Mouse (Mus musculus): ENCODE data around the gene Dnah8.

- no peak for TF ChIP-seq POLR2A (IDR thresholded peaks at IDR 0.05; ENCODE audit: low read depth, low read length)
- TF ChIP-seq CTCF (IDR thresholded peaks at IDR 0.05; ENCODE audit: extremely low read depth, insufficient read length, insufficient replicate concordance, low read depth, low read length), result no peak
These were observed 13.6 kb downstream of the Dnah8 start for GRCm38 (mm10) chr17:30637714-30638113.
